Mouse (Mus musculus): ENCODE results near the gene Spata17.

Gene Spata17

DNA sequence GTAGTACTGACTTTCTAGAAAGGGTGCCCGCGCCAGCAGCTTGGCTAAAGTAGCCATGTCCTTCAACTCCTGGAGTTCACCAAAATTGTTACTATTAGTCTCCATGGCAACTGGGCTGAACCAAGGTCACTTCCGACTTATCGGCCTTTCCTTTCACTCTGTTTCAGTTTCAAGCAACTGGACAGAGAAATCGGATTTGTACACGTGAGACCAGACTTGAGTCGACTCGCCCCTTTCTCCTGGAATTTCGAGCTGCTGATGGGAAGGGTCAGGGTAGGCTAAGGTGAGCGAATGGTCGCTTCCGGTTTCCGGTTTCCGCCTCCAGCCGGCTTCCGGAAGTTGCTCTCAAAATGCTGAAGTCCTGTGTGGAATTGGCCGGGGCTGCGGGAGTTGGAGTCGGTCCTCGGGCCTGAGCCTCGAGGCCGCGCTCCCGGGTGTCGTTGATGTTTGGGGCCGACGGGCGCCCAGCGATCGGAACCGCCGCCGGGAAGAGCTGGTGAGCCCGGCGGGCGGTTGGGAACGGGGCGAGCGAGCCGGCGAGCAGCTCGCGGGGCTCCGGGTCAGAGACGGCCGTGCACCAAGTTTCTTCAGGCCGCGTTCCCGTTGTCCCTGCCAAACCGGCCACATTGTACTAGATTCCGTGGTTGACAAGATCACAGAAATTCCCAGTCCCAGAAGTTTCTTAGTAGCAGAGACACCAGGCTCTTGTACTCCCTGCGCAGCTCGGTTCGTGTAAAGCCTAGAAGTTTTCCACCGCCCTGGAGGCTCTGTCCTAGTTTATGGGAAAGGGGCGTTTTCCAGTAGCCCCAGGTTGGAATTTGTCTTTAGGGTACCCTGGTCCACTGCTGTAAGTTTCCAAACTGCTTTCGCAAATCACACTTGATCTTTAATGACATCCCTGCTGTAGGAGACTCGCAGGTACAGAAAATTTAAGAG lies at the start of gene Spata17, which contains the start of gene Gpatch2:
Gene Spata17 (minus strand): TSS at position 285 of the 936 bp plus-strand sequence.
Gene Gpatch2 (plus strand): TSS at position 328 of the 936 bp plus-strand sequence.
- DNase-seq (ENCODE audit: low spot score) = peak; percentile 87

DNA sequence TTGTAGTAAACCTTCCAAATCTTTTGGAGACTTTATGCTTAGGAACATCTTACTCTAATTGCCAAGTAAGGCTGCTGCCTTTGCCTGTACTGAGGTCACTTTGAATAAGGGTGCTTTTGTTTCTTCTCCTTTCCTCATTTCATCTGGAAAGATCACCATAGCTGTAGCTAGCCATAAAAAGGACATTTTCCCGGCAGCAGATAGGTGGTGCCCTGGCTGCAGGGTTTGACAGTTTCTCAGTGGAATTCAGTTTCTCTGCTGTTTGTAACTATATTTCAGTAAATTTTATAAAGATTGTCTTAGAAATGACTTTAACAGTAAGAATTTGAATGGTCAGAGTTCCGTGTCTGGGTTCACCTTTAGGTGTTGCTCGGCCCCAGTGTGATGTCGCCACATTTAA lies 43.5 kb upstream of the Spata17 start:
- DNase-seq (ENCODE audit: low spot score) = no peak

DNA sequence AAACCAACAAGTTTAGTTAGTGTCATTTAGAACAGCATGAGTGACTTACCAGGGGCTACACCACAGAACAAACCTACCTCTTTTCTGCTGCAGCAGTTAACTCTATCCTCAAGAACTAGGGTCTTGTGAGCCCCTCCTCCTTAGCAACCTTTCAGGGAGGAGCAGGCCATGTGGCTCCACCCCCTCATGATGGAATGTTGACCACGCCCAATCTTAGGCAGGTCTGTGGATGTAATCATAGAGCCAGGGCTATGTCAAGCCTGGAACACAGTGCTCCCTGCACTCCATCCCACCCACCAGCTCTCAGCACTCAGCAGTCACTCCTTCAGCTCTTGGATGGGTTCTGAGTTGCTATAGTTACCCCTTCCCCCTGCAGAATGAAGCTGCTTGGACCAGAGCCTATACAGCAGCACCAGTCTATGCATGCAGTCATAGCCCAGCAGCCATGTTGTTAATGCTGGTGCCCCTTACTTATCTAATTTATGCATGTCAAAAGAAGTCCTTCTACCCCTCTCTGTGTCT lies 35.5 kb upstream of the Spata17 start:
- no peak for DNase-seq (ENCODE audit: low spot score)

DNA sequence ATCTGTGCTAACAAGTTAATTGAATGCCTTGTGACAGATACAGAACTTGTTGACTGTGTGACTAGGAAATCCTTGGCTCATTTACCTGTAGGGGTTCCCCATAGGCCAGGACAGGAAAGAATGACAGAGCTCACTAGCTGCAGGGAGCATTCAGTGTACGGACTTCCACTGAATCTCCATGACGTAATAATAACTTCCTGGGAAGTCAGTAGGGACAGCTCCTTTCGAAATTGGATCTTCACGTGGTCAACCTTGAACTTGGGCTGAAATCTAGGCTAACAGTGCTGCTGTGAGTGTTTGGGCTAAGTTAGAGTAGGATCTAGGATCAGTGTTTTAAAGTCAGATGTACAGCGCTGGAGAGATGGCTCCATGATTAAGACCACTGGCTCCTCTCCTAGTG lies 29.5 kb upstream of the Spata17 start:
- DNase-seq (ENCODE audit: low spot score) = no peak

DNA sequence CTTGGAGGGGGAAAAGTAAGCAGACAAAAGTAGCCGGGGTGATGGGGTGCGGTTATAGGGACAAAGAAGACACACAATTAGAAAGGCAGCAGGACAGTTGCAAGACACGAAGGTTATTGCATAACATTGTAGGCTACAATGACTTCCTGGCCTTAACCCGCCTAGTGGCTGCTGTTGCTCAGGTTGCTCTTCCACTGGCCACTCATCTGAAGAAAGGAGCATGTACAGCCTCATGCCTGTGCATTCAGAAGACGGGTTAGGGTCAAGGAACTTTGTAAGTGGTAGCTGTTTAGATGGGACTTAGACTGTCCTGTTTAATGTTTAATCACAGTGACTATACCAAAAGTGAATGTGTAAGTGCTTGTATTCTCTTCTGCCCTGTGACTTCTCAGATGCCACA lies 26.1 kb upstream of the Spata17 start:
- no peak for DNase-seq (ENCODE audit: low spot score)

DNA sequence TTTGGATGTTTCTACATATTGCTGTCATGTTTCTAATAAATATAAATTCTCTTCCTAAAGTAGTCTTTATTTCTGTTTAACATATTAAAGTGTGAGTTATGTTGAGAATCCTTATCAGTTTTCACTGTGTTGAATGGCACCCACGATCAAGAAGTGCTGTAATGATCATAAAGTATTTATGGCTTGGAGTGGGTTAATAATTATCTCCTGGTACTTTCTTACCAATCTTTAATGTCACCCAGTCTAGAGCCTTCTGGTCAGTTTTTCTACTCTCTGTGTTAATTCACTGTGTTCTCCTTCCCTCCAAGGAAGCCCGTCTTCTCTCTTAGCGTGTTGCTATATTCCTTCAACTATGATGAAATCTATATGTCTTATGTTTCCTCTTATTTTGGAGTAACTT lies 25.0 kb upstream of the Spata17 start:
- DNase-seq (ENCODE audit: low spot score) = no peak

DNA sequence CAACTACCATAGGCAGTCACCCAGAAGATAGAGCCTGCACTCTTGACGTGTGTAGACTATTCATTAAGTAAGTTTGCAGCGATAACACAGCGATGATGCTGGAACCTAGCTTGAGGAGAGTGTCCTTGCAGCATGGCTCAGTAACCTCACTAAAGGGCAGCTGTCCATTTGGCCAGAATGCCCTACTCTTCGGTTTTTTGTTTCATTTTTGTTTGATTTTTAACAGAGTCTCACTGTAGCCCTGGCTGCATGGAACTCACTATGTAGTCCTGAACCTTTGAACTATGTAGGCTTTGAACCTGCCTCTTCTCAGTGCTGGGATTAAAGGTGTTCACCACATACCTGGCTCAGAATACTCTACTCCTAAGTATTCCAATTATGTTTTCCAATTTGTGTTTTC lies 22.8 kb upstream of the Spata17 start:
- no peak for DNase-seq (ENCODE audit: low spot score)

DNA sequence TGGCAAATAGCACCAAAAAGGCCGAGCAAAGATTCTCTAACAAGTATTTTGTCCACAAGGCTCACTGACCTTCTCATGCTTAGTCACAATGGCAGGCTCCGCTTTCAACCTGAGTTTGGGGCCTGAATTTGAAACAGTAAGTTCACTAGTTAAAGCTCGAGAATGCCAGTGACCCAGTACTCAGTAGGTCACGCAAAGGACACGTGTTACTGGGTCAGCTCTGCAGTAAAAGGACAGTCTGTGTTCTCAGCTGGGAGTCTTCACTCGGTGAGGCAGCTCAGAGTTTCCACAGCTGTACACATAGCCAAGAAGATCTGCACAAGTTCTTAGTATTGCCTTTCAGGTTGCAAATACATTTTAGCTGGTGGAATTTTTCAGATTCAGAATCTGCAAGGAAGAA lies 21.0 kb upstream of the Spata17 start:
- no peak for DNase-seq (ENCODE audit: low spot score)

DNA sequence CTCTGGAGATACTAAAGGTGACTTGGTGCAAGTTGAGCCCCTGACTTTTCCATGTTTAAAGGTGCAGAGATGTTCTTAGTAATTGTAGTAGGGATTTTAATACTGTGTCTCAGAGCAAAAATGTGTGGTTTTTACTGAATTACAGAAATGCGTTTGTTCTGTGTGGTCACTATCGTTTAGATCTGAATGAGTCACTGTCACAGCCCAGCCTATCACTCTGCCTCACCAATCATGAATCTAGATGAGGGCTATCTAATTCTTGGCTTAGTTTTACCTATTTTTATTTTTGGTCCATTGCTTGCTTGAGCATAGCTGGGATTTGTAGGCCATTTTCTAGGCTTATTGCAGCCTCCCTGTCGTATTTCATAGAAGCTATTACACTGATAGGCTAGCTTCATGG lies 19.9 kb upstream of the Spata17 start:
- no peak for DNase-seq (ENCODE audit: low spot score)

DNA sequence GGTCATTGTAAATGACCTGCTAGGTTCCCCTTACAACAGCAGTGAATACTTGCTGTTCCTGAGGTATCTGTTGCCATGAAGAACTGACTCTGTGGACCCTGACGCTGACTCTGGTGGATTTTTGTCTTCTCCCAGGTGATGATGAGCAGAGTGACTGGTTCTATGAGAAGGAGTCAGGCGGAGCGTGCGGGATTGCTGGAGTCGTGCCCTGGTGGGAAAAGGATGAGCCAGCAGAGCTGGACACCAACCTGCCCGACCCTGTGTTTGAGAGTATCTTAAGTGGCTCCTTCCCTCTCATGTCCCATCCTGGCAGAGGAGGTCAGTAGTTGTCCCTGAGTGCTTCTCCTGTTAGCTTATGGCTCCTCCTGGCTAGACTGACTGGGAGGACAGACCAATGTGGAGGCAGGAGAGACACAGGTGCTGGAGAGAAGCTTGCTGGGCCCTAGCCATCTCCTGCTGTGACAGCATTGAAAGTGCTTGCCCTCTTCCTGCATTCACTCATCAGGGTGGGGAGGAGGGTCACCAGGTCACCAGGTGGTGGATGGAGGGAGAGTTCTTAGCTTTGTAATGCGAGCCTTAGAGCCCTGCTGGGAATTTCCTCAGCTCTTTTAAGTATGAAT lies 17.8 kb upstream of the Spata17 start:
- DNase-seq (ENCODE audit: low spot score) = no peak

DNA sequence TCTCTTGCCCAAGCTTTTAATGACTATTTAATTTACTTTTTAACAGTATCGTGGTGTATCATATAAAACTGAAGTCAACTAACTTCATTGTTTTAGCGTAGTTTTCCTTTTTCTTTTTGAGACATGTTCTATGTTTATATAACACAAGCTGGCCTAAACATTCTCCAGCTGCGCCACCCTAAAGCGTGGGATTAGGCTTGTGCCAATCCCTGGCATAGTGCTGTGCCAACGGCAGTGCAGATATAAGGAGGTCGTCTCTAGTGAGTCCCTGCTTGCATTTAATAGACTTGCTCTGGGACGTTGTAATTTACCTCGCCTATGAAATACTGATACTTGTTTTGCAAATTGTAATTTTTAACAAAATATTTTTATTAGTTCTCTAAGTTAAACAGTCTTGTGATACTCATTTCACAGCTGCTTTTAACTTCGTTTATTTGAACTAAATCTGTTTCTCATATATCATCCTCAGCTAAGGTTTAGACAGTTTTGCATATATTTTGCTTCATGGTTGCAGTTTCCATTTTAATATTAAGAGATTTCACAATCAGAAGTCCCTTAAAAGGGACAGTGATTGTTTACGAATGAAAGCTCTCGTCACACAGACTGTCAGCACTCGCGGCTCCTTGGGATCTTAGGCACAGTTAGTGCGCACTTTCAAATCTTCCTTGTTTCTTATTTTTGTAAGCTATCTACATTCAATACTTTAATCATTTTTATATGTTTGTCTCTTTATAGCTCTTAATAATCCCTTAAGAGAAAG lies 17.1 kb upstream of the Spata17 start:
- no peak for DNase-seq (ENCODE audit: low spot score)

DNA sequence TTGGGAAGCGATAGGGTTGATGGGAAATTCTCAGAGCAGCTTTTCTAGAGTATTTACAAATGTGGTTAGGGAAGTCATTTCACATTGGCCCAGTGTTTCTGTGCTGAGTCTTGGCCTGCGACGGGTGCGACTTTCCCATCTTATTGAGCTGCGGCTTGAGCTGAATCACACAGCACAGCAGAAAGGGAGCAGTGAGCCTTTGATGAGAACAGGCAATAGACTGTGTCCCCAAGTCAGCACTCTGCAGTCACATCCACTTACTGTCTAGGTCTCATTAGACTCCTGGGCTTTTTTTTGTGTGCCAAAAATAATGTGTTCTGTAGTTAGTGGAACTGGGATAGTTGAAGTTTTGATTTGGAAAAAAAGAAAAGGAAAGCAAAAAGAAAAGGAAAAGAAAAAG lies 15.0 kb upstream of the Spata17 start:
- no peak for DNase-seq (ENCODE audit: low spot score)

DNA sequence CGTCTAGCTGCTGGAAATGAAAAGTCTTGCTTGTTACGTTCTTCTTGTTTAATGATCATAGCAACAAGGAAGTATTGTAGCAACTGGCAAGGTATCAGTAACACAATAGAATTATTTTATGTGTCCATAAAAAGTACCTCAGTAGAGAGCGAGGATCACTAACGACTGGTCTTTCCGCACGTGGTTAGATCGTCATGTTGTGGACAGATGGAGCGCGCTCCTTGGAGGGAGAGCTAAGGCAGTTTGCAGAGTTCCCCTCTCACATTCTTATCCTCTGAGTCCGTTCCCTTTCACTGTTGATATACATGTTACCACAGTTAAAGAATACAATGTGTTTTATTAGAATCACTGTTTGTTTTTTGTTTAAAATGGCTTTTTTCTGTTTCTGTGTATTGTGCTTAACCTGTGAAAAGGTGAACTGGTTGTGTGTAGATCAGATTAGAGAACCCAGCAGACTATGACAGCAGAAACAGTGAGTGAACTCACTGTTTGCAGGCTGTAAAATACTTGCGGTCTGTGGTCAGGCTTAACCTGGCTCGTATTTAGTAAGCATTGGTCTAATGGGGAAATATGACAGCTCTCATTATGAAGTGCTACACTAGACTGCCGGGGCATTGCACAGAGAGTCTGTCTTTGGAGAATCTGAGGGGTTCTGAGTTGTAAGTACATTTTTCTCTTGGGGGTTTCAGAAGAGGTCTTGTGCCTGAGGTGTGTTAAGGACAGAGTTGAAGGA lies 13.3 kb upstream of the Spata17 start:
- DNase-seq (ENCODE audit: low spot score) = no peak

DNA sequence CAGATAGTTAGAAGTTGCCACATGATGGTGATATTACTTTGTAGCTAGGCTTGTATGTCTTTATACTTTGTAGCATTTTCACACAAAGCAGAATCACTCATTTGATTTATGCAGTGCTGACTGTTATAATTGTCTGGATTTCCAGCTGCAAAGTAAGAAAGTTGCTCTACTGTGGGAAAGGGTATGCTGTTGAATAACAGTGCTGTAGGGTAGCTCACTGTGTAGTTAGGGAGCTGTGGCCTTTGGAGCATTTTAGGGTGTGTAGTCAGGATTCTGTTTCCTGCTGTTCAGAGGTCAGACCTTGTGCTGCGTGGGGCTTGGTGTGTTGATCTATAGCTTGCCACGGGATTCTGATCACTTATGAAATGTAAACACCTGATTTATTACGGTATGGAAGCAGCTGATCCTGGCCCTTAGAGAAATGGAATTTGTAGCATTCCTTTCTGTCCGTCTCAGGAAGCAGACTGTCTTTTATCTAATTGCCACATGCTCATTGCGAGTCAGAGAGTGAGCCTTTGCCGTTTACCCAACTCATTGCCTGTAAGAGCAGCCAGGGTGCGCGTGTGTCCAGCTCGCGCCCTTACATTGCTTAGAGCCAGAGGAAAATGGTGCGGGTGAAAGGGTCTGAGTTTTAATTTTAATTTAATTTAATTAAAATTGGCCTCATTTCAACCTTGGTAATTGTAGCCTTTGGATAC lies 11.2 kb upstream of the Spata17 start:
- no peak for DNase-seq (ENCODE audit: low spot score)

DNA sequence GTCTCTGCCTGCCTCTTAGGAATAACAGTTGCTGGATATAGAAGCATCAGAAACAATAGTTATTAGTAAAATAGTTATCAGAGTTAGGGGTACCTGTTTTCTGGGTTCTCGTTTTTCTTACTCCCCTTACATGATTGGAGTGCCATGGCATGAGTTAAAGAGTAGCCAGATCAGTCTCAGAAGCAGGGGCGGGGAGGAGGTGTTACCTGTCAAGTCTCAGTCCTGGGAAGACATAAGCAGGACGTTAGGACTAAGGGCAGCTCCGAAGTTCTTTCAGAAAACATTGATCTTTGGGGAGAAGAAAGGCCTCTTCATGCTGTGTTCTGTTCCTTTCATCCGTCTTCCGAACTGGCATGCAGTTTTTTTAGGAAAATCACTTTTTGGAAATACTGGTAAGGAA lies 5.5 kb upstream of the Spata17 start:
- DNase-seq (ENCODE audit: low spot score) = no peak

DNA sequence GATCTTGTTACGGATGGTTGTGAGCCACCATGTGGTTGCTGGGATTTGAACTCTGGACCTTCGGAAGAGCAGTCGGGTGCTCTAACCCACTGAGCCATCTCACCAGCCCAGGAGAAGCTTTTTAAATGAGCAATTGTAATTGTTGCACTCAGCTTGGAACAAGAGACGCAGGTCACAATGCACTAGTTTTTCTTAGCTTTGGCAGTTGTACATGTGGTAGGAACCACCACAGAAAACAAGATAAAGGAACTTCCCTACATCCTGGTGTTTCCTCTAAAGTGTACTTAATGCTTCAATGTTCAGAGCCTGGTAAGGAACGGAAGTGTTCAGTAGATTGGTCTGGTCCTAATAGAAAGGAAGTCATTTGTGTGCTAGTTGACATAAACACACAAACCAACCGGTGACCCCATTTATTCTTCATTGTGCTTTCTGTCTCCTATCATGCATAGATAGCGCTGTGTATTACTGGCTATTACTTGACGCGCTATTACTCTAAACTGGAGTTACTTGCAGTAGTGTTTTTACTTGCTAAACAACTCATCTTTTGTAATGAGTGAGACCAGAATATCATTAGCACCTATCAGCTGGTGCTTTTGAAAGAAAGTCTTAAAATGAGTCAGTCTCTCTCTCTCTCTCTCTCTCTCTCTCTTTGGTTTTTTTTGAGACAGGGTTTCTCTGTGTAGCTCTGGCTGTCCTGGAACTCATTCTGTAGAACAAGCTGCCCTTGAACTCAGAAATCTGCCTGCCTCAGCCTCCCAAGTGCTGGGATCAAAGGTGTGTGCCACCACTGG lies 1.6 kb upstream of the Spata17 start:
- no peak for DNase-seq (ENCODE audit: low spot score)

DNA sequence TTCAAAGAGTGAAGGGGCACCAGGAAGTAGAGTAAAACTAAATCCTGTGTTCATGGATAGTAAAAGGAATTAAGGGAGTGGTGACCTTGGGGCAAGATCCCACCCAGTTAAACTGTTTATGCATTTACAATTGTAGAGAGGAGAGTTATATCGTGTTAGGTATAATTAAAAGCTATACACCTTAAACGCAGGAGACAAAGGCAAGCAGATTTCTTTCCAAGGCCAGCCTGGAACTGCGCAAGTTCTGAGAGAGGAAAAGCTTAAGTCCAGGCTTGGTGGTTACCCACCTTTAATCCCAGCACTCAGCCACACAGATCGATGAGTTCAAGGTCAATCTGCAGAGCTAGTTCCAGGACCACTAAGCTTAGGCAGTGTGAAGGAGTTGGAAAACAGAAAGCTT lies 4.5 kb downstream of the Spata17 start:
- DNase-seq (ENCODE audit: low spot score) = no peak

DNA sequence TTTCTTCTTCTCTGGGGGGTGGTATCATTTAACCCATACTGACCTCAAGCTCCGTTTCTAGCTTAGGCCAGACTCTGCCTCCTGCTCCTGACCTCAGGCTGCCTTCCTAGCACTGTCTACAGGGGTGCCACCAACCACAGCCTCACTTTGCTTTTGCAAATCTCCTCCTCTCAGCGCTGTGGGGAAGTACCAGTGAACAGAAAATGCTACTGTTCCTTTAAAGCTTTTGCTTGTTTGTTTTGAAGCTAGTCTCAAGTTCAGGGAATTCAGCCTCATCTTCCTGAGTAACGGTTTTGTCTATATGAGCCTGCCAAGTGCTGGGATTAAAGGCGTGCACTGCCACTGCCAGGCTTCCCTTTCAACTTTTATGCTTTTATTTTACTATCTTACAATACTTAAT lies 5.8 kb downstream of the Spata17 start:
- no peak for DNase-seq (ENCODE audit: low spot score)

DNA sequence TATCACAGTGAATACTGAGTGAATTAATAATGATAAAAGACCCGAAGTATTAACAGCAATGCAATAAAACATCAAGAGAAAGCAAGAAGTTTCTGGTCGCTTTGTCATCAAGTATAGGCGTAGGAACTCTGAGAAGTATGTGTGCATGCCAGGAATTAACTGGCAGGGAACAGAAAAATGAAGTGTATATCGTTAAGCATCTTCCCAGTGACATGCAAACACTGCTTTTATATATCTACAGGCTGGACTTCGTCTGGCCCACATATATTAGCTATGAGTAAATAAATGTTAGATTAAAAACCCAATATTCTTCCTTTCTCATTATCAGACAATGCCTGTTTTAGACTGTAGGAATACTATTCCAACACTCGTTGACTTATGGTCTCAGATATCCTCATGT lies 9.8 kb downstream of the Spata17 start:
- DNase-seq (ENCODE audit: low spot score) = no peak

DNA sequence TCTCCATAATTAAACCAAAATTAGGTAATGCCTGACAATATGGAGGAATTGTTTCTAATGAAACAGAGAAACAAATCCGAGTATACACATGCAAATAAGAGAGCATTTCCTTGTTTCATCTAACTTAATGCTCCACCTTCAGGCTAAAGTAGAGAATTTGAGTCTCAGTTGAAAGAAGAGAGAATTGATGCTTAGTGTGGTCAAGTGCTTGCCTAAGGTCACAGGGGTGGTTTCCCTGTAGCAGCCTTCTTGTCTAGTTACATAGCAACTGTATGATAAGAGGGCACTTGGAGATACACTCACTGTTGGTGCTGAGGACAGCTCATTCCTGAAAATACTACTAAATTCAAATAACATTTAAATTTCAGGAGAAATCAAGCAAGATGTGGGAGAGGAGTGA lies 36.7 kb downstream of the Spata17 start:
- no peak for DNase-seq (ENCODE audit: low spot score)

Data from MN1 (cell line).